Mouse (Mus musculus) left cerebral cortex, postnatal 10 days (tissue): ENCODE measurements around the gene Jmjd7. TPM values are rescaled to one million over a fixed set of nuclear protein-coding genes. Genes with fewer than 3 reads are reported as not detected.

Experiments
- DNase-seq, 2 experiments: peaks; one replicate each; pipeline ENCODE4 v3.0.0; 2021 to 2022; ENCODE audit warnings: low spot score in 2 of 2, mixed read lengths in 1 of 2; ENCODE audit errors: extremely low spot score in 1 of 2
- intact Hi-C: fragments of 180-260 bp; cut with DNase I; formaldehyde crosslinking; loops from one replicate; pipeline ENCODE4 v1.15.1; 2025
- total RNA-seq, 2 experiments: library from RNA; stranded (reverse); gene quantifications; 2 replicates each; pipeline ENCODE4 v1.2.3; 2021

Gene Jmjd7
- total RNA-seq, 2 experiments from 2014 or later = 5.6 to 6.2 TPM

GRCm38 (mm10) chr2:120007680-120008210 lies 19.5 kb upstream of the Jmjd7 start:
- DNase-seq = no peak
- intact Hi-C loops = no loop called here

- intact Hi-C loops = no loop called here
- no peak for DNase-seq
Observed at GRCm38 (mm10) chr2:120008672-120009071, 18.6 kb upstream of the Jmjd7 start.

GRCm38 (mm10) chr2:120011462-120012200 lies 15.7 kb upstream of the Jmjd7 start:
- intact Hi-C loops = loop anchor here (2.0 kb wide), 1 partner anchor 39 kb away; the partner anchor contains the start of gene Mapkbp1

GRCm38 (mm10) chr2:120012924-120013323 lies 14.4 kb upstream of the Jmjd7 start:
- intact Hi-C loops = no loop called here
- DNase-seq = peak in 1 of 2 experiments; percentile 21

More at GRCm38 (mm10) chr2:120011462-120012200, 15.7 kb upstream of the Jmjd7 start:
- DNase-seq = peak; percentile 44 to 66

- intact Hi-C loops = no loop called here
- DNase-seq = no peak
Observed at GRCm38 (mm10) chr2:120013831-120014486, 13.3 kb upstream of the Jmjd7 start.

- intact Hi-C loops = no loop called here
- DNase-seq = no peak
Observed at GRCm38 (mm10) chr2:120015882-120016281, 11.4 kb upstream of the Jmjd7 start.

- no peak for DNase-seq
- intact Hi-C loops = no loop called here
Observed at GRCm38 (mm10) chr2:120017599-120017998, 9.7 kb upstream of the Jmjd7 start.

GRCm38 (mm10) chr2:120024337-120024736 lies 2.9 kb upstream of the Jmjd7 start:
- intact Hi-C loops = no loop called here
- no peak for DNase-seq

- no peak for DNase-seq
- intact Hi-C loops = no loop called here
Observed at GRCm38 (mm10) chr2:120027950-120028331, 658 bp downstream of the Jmjd7 start.

GRCm38 (mm10) chr2:120030380-120030779 lies 3.1 kb downstream of the Jmjd7 start:
- intact Hi-C loops = no loop called here
- DNase-seq = no peak

GRCm38 (mm10) chr2:120032726-120033467 lies 5.6 kb downstream of the Jmjd7 start, which contains the start of gene Pla2g4b:
Pla2g4b (plus strand) TSS chr2:120033417.
- intact Hi-C loops = no loop called here

GRCm38 (mm10) chr2:120033726-120034125 lies 6.4 kb downstream of the Jmjd7 start:
- no peak for DNase-seq

More at GRCm38 (mm10) chr2:120032726-120033467, 5.6 kb downstream of the Jmjd7 start, which contains the start of gene Pla2g4b:
- DNase-seq = no peak

GRCm38 (mm10) chr2:120037744-120038143 lies 10.5 kb downstream of the Jmjd7 start:
- DNase-seq = no peak
- intact Hi-C loops = no loop called here

More at GRCm38 (mm10) chr2:120033726-120034125, 6.4 kb downstream of the Jmjd7 start:
- intact Hi-C loops = no loop called here

- DNase-seq = no peak
- intact Hi-C loops = no loop called here
Observed at GRCm38 (mm10) chr2:120040991-120041390, 13.7 kb downstream of the Jmjd7 start.

- intact Hi-C loops = no loop called here
- no peak for DNase-seq
Observed at GRCm38 (mm10) chr2:120044101-120044603, 16.9 kb downstream of the Jmjd7 start.

- no peak for DNase-seq
- intact Hi-C loops = no loop called here
Observed at GRCm38 (mm10) chr2:120044676-120045075, 17.4 kb downstream of the Jmjd7 start.

GRCm38 (mm10) chr2:120046486-120047310 lies 19.4 kb downstream of the Jmjd7 start:
- DNase-seq = no peak
- intact Hi-C loops = no loop called here

GRCm38 (mm10) chr2:120048173-120048572 lies 20.9 kb downstream of the Jmjd7 start:
- DNase-seq = no peak
- intact Hi-C loops = no loop called here
